Mouse (Mus musculus) right cerebral cortex, adult 2 months (tissue): ENCODE results near the gene Cwc15.
"Not testable (repeated sequence)": the region's sequence is repeated elsewhere in the genome, so short reads cannot be mapped to it uniquely, and the experiment has no call there.

ENCODE experiments used
- DNase-seq, 2 experiments: peaks; one replicate each; pipeline ENCODE4 v3.0.0; 2021 to 2022; ENCODE audit warnings: low spot score in 2 of 2

Gene Cwc15

DNA sequence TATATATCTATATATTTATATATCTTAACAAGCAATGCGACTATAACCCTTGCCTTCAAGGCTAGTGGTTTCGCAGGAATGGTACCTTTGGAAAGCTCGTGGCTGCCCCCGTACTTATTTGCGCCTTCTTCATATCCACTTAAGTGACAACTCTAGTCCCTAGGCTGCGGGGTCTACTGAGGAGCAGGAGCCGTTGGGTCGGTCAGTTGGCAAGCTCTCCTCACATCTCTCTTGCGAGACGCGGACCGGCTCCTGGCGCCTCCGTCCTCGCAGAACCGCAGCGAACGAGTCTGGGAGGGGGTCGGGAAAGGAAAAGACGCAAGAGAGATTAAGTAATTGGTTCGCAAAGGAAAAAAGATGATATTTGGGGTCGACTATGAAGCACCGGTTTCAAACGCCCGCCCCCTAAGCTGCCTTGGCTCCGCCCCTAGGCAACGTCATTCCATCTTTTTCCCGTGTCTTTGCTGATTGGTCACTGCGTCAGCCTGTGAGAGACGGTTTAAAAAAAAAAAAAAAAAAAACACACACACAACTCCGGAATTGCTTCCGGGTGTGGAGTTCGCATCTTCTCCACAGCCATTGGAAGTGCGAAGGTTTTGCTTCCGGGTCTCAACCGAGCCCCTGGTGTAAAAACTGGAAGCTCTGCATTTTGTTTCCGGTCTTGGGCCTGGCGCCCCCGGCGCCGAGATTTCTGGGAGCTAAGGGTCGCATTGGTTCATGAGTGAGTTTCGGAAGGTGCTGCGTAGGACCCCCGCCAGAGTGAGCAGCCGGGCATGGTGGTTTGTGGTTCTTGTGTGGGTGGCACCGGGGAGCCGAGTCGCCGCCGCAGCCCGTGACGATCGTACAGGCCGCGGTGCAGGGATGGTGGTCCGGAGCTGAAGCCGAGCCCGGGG is at the start of gene Cwc15, which contains the start of gene Kdm4d:
TSS of gene Cwc15 (plus strand) at position 595 of the 893 bp plus-strand sequence.
TSS of gene Kdm4d (minus strand) at position 460 of the 893 bp plus-strand sequence.
- peak; percentile 97 to 99 for DNase-seq

DNA sequence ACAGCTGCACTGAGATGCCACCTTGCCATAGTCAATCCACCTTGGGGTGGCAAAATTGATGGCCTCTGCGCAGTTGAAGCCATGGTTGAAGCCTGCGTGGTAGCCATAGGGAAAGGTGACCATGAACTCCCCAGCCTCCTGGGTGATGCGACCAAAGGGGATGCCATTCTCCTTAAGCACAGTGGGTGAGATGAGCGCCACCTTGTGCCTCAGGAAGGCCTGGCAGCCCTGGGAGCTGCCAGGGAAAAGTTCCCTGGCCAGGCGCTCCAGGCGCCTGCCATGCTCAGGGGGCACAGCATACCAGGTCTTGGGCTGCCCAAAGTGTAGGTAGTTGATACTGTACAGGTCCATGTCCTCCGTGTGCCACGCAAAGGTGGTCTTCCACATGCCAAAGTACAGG is 49.3 kb upstream of the Cwc15 start:
- DNase-seq, result not testable (repeated sequence)

DNA sequence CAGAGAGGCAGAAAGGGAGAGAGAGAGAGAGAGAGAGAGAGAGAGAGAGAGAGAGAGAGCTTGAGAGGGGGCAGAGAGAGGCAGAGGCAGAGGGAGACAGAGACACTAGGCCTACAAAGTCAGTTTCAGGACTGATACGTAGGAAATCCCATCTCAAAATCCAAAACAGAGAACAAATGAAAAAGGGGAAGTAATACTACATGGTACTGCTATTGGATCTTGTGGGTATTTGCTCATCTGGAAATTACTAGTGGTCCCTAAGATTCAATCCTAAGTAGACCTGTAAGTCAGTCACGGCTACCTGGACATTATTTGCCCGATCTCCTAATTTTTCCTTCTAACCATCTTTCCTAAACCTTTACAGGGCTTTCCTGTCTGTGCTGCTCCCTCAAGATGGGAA is 44.1 kb upstream of the Cwc15 start:
- no peak for DNase-seq

DNA sequence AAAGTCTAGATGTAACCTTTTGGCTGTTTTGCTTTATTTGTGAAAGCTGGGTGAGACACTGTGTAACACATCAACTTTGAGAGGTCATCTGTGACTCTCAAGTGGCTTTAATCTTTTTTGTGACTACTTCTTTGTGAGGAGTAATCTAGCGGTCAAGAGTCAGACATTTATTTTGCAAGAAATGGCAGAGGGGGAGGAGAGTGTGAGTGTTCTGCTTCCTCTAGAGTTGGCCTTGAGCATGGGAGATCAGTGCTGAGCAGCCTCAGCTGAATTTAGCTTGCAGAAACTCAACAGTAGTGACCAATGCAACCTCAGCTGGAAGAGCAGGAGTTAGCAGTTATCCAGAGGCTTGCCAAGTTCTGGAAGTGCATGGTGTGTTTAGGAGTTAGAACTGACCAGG is 37.9 kb upstream of the Cwc15 start:
- DNase-seq, result not testable (repeated sequence)

DNA sequence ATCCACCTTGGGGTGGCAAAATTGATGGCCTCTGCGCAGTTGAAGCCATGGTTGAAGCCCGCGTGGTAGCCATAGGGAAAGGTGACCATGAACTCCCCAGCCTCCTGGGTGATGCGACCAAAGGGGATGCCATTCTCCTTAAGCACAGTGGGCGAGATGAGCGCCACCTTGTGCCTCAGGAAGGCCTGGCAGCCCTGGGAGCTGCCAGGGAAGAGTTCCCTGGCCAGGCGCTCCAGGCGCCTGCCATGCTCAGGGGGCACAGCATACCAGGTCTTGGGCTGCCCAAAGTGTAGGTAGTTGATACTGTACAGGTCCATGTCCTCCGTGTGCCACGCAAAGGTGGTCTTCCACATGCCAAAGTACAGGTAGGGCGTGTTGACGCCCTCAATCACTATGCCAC is 36.7 kb upstream of the Cwc15 start:
- DNase-seq, result not testable (repeated sequence)

DNA sequence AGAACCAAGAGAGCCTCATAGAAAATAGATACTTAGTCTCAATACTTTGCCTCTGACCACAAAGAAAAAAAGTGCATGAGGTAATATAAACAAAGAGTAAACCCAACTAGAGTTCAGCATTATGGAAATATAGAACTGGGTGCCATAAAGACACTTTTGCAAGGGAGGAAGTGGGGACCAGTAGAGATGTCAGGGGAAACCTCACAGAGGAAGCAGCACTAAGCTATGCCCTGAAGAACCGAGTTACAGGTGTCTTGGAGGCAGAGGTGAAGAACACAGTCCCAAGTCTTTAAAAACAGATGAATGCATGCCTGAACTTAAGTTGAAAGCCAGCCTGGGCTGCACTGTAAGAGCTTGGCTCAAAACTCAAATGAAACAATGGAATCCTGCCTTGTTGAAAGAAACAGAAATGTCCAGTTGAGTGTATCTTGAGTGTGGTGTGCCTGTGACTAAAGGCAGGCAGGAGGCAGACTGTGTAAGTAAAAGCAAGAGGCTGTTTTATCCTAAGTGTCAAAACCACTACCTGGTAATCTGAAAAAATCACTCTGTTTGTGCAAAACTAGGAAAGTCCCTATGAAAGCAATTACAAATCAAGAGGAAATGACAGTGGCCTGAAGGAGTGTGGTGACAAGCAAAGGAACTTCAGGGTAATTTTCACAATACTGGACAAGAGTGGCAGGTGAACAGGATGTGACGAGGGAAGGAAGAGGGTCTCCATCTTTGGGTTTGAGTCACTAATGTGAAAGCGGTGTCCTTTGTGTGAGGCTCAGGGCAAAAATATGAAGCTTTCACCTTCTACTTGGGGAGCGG is 1.3 kb upstream of the Cwc15 start:
- no peak for DNase-seq

DNA sequence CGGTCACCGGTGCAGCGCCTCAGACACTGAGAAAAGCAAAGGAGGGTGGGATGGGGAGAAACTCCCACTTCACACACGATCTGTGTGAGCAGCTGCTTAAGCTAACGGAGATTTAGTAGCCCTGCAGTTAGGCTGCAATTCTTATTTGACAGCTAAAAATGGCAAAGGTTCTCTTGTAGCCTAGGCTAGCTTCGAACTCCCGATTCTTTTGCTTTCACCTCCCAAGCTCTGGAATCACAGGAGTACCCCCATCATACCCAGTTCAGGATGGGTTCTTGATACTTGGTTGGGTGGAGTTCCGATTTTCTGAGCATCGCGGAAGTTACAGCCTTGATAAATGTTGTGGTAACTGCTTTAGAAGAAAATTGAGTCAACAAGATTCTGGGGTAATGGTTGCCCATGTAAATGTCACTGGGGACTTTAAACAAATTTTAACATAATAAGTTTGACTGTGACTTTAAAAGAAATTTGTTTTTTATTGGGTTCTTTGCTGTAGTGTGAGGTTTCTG is 553 bp downstream of the Cwc15 start:
- DNase-seq, result no peak

DNA sequence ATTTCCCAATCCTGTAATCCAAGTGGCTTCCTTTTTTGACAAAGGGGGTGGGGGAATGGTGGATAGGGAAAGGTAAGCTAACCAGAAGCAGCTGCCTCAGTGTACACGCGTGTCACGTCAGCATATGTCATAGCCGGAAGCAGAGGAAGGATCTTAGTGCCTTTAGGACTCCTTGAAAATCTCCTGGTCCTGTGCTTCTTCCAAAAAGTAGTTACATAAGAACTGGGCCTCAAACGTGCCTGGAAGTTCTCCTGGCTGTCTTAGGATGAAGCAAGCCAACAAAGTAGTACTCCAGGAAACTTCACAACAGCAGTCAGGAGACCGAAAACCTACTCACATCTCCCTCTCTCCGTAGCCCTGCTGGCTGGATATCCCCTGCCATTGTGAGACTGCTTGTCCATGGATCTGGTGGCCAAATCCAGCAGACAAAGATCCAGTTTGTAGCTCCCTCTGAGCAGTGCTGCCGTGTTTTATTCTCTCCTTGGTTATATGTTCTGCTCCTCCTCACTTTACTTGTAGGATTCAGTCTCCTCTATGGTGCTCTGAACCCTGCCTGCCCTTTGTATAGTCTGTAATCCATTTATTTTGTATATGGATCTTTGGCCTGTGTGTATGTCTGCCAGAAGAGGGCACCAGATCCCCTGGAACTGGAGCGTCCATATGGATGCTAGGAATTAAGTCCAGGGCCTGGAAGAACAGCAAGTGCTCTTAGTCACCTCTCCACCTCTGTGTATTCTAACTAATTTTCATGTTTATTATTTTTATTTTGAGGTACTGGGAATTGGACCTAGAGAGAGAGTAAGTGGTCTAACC is 12.4 kb downstream of the Cwc15 start:
- DNase-seq, result peak; percentile 54 to 59

DNA sequence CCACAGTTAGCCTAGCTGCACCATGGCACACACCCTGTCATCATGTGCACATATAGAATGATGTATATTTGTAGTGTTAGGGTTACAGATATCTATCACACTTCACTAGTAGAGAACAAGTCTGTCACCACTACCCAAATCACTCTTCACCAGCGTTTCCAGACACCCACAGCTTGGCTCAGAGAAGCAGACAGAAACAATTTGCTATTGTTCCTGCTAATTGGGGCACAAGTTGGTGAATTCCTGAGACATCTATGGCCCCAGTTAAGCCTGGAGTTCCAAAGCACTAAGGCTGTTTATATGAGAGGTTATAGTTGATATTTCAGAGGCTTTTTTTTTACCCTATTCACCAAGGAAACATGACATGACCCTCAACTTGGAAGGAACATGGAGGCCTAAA is 16.9 kb downstream of the Cwc15 start:
- no peak for DNase-seq

DNA sequence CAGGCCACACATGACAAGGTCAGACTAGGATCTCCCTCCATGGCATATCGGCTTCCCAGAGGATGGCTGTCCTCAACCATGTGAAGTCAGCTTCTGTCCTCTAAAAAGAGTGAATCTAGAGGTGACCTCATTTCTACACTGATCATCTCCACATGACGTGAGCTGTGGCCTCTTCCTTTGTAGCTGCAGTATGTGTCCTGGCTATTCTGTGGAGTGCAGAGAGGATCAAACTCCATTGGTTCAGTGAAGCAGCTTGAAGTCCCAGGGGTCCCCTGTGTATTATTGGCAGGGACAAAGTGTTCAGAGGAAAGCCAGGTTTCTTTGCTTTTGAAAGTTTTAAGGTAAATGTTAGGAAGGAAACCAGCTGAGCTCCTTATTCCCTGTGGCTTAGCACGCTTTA is 17.7 kb downstream of the Cwc15 start:
- DNase-seq, result no peak

DNA sequence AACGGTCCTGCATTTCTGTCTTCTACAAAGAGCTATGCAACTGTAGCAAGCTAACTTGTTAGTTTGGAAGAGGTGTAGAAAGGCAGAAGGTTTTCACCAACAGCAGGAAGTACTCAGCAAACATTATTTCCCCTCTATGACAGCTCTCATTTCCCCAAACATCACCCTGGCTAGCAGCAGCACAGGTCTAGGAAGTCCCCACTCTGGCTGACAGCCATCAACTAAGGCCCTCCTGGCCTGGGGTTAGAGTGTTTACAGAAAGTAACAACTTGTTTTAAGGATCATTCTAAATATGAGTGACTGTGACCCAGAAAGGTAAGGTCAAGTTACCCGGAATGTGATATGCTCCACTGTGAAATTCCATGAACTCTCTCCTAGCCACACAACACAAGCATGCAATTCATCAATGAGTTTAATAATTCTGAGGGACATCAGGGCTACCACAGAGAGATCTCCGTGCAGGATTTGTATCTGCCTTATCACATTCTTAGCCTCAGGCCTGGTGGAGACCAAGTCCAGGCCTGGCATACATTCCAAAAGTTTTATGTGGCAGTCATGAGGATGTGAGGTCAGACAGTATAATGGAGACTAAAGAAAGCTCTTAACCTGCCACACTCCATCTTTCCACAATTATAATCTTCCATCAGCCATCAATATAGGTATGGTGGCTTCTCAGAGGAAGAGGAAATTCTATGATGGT is 20.7 kb downstream of the Cwc15 start:
- DNase-seq, result no peak

DNA sequence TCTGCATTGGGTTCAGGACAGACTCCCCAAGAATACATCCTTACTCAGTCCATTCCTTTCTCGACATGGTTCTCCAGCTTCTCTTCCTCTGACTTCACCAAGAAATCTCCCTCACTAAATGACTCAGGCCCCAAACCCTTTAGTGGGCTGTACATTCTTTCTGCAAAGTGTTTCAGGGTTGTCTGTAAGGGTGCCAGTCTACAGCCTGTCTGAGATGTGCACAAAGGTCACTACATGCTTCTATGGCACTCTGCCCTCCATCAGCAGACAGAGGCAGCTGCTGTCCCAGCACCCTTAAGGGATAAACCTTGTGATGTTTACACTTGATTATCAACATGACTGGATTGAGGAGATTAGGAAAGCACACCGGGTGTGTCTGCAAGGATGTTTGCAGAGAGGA is 21.3 kb downstream of the Cwc15 start:
- no peak for DNase-seq

DNA sequence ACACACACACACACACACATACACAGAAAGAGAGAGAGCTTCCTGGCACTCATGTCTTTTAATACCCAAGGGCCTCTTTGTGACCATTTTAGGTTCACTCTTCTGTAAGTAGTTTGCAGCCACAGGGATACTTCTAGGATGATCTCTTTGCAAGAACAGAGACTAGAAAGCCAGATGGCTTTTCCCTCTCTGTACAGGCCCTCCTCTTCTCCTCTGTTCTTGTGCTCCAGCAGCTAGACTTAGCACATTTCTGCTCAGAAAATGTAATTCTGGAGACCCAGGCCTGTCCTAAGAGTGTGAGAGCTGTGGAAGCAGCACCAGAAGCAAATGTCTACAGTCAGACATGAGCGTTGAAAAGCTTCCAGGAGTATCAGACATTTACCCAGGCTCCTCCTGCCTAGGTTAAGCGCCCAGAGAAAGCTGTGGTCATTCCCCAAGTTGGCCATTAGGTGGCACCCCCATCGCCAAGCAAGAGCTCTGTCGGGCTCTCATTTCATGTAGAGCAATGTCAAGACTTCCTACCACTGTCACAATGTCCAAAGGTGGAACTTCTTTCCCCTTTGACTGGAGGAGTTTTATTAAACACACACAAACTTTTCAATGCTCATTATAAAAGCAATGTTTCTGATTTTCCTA is 23.1 kb downstream of the Cwc15 start:
- DNase-seq, result peak; percentile 87 to 90

DNA sequence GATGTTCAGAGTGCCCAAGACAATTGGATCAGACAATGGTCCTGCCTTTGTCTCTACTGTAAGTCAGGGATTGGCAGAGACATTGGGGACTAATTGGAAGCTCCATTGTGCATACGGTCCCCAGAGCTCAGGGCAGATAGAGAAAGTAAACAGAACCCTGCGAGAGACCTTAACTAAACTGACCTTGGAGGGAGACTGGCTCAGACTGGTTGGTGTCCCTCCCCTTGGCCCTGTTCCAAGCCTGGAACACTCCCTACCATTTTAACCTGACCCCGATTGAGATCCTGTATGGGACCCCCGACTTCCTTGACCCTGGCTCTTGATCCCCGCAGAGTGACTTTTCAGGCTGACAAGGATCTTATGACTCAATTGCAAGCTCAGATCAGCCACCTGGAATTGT is 29.6 kb downstream of the Cwc15 start:
- no peak for DNase-seq

DNA sequence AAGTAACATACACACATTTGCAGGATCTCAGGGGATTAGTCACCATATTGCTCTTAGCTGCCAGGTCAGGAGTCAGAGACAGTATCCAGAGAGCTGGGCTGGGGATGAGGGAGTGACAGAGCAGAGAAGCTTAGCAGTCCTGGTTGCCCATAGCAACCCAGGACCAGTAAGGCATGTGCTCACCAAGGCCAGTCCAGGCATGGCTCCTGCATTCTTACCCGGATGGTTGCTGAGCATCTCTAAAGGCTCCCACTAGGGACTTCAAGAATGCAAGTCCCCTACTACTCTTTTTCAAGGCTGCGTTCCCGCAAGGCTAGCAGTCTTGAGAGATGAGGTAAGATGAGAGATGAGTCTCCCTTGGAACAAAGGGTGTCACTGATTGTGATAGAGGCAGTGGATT is 31.9 kb downstream of the Cwc15 start:
- no peak for DNase-seq

DNA sequence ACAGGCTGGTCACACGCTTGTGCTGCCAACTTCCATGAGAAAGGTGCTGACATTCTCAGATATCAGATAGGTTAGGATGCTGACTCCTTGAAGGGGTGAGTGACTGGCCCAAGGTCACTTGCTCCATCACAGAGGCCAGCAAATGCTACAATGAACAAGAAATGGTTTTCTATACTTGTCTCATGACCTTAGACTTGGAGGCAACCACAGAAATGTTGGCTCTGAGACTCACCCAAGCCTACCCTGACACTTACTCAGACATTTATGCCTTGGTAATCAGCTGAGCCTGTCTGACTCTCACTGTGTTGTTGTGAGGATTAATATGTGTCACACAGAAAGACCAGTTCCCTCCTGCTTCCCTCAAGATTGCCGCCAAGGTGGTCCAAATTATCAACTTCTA is 33.2 kb downstream of the Cwc15 start:
- no peak for DNase-seq

DNA sequence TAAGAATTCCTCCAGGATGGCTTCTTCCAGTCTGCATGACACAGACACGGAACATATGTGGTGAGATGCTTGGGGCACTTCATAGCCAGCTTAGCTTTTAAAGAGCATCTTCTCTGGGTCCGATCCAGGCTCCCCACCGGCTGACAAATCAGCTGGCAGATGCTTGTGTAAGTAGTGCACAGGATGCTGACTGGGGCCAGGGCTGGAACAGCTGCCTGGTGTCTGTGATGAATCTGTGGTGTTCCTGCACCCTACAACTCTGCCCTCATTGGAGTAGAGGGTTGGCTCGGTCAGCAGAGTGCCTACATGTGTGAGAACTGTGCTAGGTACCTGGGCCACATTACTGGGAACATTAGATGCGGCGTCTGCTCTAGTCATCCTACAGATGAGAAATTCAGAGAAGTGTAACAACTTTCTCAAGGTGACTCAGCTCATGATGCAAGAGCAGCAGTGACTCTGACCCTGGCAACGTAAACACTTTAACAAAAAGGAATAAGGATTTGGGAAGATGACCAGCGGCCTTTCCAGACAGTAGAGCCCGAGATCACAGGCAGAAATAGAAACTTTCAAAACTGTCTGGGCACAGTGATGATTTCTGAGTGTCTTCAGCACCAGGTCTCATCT is 34.5 kb downstream of the Cwc15 start:
- DNase-seq, result no peak

DNA sequence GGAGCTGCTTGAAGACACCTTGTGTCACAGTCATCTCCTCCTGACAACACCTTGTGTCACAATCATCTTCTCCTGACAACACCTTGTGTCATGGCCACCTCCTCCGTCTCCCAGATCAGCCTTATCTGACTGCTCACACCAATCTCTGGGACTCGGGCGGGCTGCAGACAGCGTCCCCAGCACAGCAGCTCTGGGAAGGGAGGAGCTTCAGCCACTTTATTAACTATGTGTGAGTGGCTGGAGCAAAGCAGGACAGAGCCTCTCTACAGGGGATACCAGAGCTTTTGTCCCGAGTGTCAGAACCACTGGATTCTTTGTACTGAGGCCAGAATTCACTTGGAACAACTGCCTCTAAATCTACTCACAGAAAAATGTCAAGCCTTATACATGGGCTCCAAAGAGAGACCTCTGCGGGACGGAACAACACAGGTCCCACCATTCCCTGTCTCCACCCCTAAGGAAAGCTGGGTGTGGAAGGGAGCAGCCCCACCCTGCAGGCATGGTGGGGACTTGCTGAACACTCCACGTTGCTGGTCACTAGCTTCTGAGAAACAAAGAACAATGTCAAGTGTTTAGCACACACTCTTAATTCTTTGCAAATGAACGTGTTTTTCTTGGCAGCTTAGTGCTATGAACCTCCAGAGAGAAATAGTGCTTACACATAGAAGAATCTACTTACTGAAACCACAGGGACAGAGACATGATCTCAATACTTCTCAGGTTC is 43.8 kb downstream of the Cwc15 start:
- no peak for DNase-seq

DNA sequence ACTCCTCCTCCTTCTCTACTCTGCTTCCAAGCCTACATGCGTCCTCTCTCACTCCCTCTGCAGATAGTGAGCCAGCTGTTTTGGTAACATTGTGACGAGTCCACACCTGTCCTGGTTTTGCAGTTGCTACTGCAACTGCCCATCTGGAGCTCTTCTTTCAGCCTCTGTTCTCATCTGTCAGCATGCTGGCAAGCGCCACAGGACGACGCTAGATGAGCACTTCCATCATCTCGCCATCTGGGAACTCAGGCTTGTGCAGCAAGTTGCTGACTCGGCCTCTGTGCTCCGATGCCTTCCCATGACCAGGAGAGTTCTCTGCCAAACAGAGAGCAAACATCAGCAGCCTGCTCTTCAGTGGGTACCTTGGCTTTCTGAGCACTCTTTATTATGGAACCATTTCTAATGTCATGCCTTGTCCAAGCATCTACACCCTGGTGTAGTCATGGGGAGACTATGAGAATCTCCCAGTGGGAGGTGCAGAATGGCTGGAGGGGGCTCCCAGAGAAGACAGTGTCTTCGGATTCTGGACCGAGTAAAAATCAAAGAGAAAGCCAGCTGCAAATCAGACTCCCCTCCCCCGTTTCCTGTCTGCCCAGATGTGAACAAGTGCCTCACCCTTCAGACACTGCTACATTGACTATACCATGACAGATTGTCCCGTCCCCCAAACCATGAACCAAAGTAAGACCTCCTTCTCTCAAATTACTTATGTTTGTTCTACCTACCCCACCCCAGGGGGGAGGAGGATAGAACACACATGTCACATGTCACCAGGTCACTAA is 47.4 kb downstream of the Cwc15 start:
- DNase-seq, result no peak
